Mouse (Mus musculus): ENCODE data around the gene Dennd2a. TPM values are rescaled to one million over a fixed set of nuclear protein-coding genes. Genes with fewer than 3 reads are reported as not detected.

The Dennd2a gene
- polyA plus RNA-seq, 1 experiment from 2014 or later = 27.5 TPM

GRCm38 (mm10) chr6:39528671-39529535 is 28.8 kb downstream of the Dennd2a start:
- Histone ChIP-seq H3K36me3 (peaks cover 2% of the 10 kb centered on the region), H3K9ac (peak overlapping the region; percentile 39; the same call in 1 of the 2 replicates), H3K4me2 (peak overlapping the region; percentile 26), H3K27ac (peak overlapping the region; percentile 88), H3K4me3 (no peak overlapping the region), H3K4me1 (replicated peaks) (peaks cover 30% of the 10 kb centered on the region), H3K27me3 (no peaks in the 10 kb centered on the region), H3K9me3 (no peaks in the 10 kb centered on the region)
- ATAC-seq (ENCODE audit: low FRiP score) = peak; percentile 90
- WGBS = 37% methylated on average over 12 of the region's 12 CpGs

GRCm38 (mm10) chr6:39527811-39528210 is 29.9 kb downstream of the Dennd2a start:
- Histone ChIP-seq H3K27ac (peak overlapping the region; percentile 88), H3K4me2 (0 out of 2 replicates have a peak overlapping the region, but pooled peaks have one; percentile 26), H3K9ac (peak overlapping the region; percentile 29; the same call in 1 of the 2 replicates), H3K36me3 (peaks cover 8% of the 10 kb centered on the region), H3K9me3 (no peaks in the 10 kb centered on the region), H3K4me3 (no peak overlapping the region), H3K27me3 (no peaks in the 10 kb centered on the region), H3K4me1 (replicated peaks) (peaks cover 30% of the 10 kb centered on the region)
- 35% methylated on average over 4 of the region's 4 CpGs for WGBS
- peak; percentile 28; the same call in 1 of the 2 replicates for ATAC-seq (ENCODE audit: low FRiP score)

GRCm38 (mm10) chr6:39527337-39527784 is 30.3 kb downstream of the Dennd2a start:
- 86% methylated on average over 7 of the region's 7 CpGs for WGBS

DNA sequence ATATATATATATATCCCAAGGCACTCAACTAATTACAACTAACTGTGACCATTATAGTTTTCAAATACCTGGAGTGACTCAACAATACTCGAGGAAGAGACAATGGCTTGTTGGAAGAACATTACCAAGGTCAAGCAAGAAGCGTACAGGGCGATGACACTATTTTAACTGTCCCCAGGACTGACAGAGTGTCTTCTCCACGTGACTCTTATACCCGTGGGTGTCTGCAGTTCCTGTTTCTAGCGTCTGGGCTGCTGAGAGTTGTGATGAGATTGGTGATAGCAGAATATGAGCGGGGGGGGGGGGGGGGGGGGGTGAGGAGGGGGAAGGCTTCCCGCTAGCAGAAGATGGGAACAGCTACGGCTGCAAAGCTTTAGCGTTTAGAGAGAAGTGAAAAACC is 30.9 kb downstream of the Dennd2a start:
- H3K27me3 ChIP-seq = no peaks in the 10 kb centered on the region
- ATAC-seq (ENCODE audit: low FRiP score) = no peak
- no peak overlapping the region for H3K4me2 ChIP-seq
- no peak overlapping the region for H3K4me3 ChIP-seq
- no peak overlapping the region for H3K9ac ChIP-seq
- H3K4me1 ChIP-seq (replicated peaks) = peaks cover 30% of the 10 kb centered on the region
- peaks cover 18% of the 10 kb centered on the region for H3K36me3 ChIP-seq
- WGBS = 72% methylated on average over 9 of the region's 10 CpGs
- H3K9me3 ChIP-seq = no peaks in the 10 kb centered on the region
- peak overlapping the region; percentile 88 for H3K27ac ChIP-seq

More at GRCm38 (mm10) chr6:39527337-39527784, 30.3 kb downstream of the Dennd2a start:
- no peaks in the 10 kb centered on the region for H3K27me3 ChIP-seq
- H3K4me1 ChIP-seq (replicated peaks) = peaks cover 30% of the 10 kb centered on the region
- peak overlapping the region; percentile 29; the same call in 1 of the 2 replicates for H3K9ac ChIP-seq
- H3K27ac ChIP-seq = peak overlapping the region; percentile 88
- no peak for ATAC-seq (ENCODE audit: low FRiP score)
- H3K4me2 ChIP-seq = no peak overlapping the region
- no peak overlapping the region for H3K4me3 ChIP-seq
- H3K9me3 ChIP-seq = no peaks in the 10 kb centered on the region
- H3K36me3 ChIP-seq = peaks cover 12% of the 10 kb centered on the region

DNA sequence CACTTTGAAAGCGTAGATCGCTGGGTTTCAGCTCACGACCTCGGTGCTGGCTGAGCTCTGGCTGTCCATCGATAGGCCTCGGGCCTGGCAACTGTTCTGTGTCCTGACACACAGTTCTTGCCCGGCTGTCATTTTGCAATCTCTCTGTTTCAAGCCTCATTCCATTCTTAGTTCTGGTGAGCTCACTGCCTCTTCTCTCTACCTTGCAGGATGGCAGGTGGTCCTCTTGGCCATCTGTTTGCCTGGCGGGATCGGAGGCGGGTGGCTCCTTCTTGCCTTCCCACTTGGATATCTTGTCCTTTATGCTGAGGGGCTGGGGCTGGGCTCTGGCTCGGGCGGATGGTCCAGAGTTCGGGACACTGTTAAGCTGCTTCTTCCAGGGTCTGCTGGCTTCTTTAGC is 34.5 kb downstream of the Dennd2a start:
- H3K4me2 ChIP-seq = no peak overlapping the region
- H3K36me3 ChIP-seq = peaks cover 50% of the 10 kb centered on the region
- peaks cover 10% of the 10 kb centered on the region for H3K9me3 ChIP-seq
- peaks cover 14% of the 10 kb centered on the region for H3K4me1 ChIP-seq (replicated peaks)
- H3K27me3 ChIP-seq = no peaks in the 10 kb centered on the region
- no peak overlapping the region for H3K9ac ChIP-seq
- H3K4me3 ChIP-seq = no peak overlapping the region
- WGBS = 96% methylated on average over 13 of the region's 13 CpGs
- no peak for ATAC-seq (ENCODE audit: low FRiP score)
- H3K27ac ChIP-seq = no peak overlapping the region

- H3K27me3 ChIP-seq = no peaks in the 10 kb centered on the region
- ATAC-seq (ENCODE audit: low FRiP score) = no peak
- H3K9me3 ChIP-seq = peaks cover 10% of the 10 kb centered on the region
- no peak overlapping the region for H3K4me2 ChIP-seq
- no peak overlapping the region for H3K9ac ChIP-seq
- no peak overlapping the region for H3K4me3 ChIP-seq
- 85% methylated on average over 5 of the region's 5 CpGs for WGBS
- H3K27ac ChIP-seq = no peak overlapping the region
- H3K4me1 ChIP-seq (replicated peaks) = peaks cover 7% of the 10 kb centered on the region
- peaks cover 52% of the 10 kb centered on the region for H3K36me3 ChIP-seq
Observed at GRCm38 (mm10) chr6:39522425-39522824, 35.2 kb downstream of the Dennd2a start.

- peaks cover 10% of the 10 kb centered on the region for H3K9me3 ChIP-seq
- H3K4me1 ChIP-seq (replicated peaks) = peaks cover 16% of the 10 kb centered on the region
- peak; percentile 69; the same call in 1 of the 2 replicates for ATAC-seq (ENCODE audit: low FRiP score)
- H3K36me3 ChIP-seq = peaks cover 33% of the 10 kb centered on the region
- no peak overlapping the region for H3K4me2 ChIP-seq
- H3K4me3 ChIP-seq = no peak overlapping the region
- 26% methylated on average over 6 of the region's 6 CpGs for WGBS
- H3K27me3 ChIP-seq = no peaks in the 10 kb centered on the region
- peak overlapping the region; percentile 81 for H3K27ac ChIP-seq
- peak overlapping the region; percentile 19; the same call in 1 of the 2 replicates for H3K9ac ChIP-seq
Observed at GRCm38 (mm10) chr6:39515739-39516131, 41.9 kb downstream of the Dennd2a start.

- ATAC-seq (ENCODE audit: low FRiP score) = peak; percentile 65; the same call in 1 of the 2 replicates
- Histone ChIP-seq H3K4me3 (no peak overlapping the region), H3K9me3 (peaks cover 5% of the 10 kb centered on the region), H3K4me2 (no peak overlapping the region), H3K36me3 (peaks cover 27% of the 10 kb centered on the region), H3K9ac (no peak overlapping the region), H3K27me3 (no peaks in the 10 kb centered on the region), H3K27ac (peak overlapping the region; percentile 81), H3K4me1 (replicated peaks) (peaks cover 16% of the 10 kb centered on the region)
- WGBS = 59% methylated on average over 11 of the region's 11 CpGs
Observed at GRCm38 (mm10) chr6:39515040-39515738, 42.5 kb downstream of the Dennd2a start.

- Histone ChIP-seq H3K4me1 (replicated peaks) (no peaks in the 10 kb centered on the region; the same call in 1 of the 2 replicates), H3K36me3 (peaks cover 70% of the 10 kb centered on the region), H3K4me3 (no peak overlapping the region), H3K27me3 (no peaks in the 10 kb centered on the region), H3K9me3 (no peaks in the 10 kb centered on the region), H3K9ac (no peak overlapping the region), H3K4me2 (no peak overlapping the region), H3K27ac (no peak overlapping the region)
- 77% methylated on average over 7 of the region's 7 CpGs for WGBS
- no peak for ATAC-seq (ENCODE audit: low FRiP score)
Observed at GRCm38 (mm10) chr6:39503476-39503875, 54.2 kb downstream of the Dennd2a start.

- H3K4me2 ChIP-seq = no peak overlapping the region
- WGBS = 88% methylated on average over 4 of the region's 4 CpGs
Observed at GRCm38 (mm10) chr6:39497165-39497564, 60.5 kb downstream of the Dennd2a start.

GRCm38 (mm10) chr6:39493129-39493714 is 64.4 kb downstream of the Dennd2a start:
- Histone ChIP-seq H3K27me3 (no peaks in the 10 kb centered on the region), H3K4me1 (replicated peaks) (peaks cover 21% of the 10 kb centered on the region), H3K27ac (peak overlapping the region; percentile 83), H3K36me3 (peaks cover 63% of the 10 kb centered on the region), H3K4me2 (no peak overlapping the region), H3K9ac (0 out of 2 replicates have a peak overlapping the region, but pooled peaks have one; percentile 9), H3K4me3 (no peak overlapping the region), H3K9me3 (no peaks in the 10 kb centered on the region)
- 56% methylated on average over 12 of the region's 12 CpGs for WGBS
- peak; percentile 69 for ATAC-seq (ENCODE audit: low FRiP score)

More at GRCm38 (mm10) chr6:39497165-39497564, 60.5 kb downstream of the Dennd2a start:
- H3K27me3 ChIP-seq = no peaks in the 10 kb centered on the region
- no peak overlapping the region for H3K27ac ChIP-seq
- peaks cover 62% of the 10 kb centered on the region for H3K36me3 ChIP-seq
- no peak for ATAC-seq (ENCODE audit: low FRiP score)
- no peak overlapping the region for H3K4me3 ChIP-seq
- H3K9me3 ChIP-seq = no peaks in the 10 kb centered on the region
- H3K9ac ChIP-seq = no peak overlapping the region
- H3K4me1 ChIP-seq (replicated peaks) = peaks cover 14% of the 10 kb centered on the region

DNA sequence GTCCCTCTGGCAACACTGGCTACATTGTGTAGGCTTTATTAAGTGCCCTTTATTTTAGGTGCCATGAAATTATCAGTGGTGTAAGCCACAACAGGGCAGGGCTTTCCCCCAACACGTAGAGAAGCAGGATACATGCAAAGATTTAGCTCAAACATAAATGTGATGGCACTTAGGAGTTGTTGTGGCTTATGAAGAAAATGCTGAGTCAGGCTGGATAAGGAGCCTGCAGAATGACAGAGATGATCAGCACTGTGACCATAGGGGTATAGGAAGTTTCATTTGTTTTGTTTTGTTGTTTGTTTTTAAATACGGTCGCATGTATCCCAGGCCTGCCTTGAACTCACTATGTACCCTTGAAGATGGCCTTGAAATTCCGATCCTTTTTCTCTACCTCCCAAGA is 65.5 kb downstream of the Dennd2a start:
- no peaks in the 10 kb centered on the region for H3K27me3 ChIP-seq
- ATAC-seq (ENCODE audit: low FRiP score) = no peak
- H3K27ac ChIP-seq = peak overlapping the region; percentile 83; the same call in 1 of the 2 replicates
- 93% methylated on average over 4 of the region's 4 CpGs for WGBS
- H3K4me3 ChIP-seq = no peak overlapping the region
- H3K9ac ChIP-seq = no peak overlapping the region
- H3K4me2 ChIP-seq = no peak overlapping the region
- H3K9me3 ChIP-seq = no peaks in the 10 kb centered on the region
- peaks cover 72% of the 10 kb centered on the region for H3K36me3 ChIP-seq
- H3K4me1 ChIP-seq (replicated peaks) = peaks cover 21% of the 10 kb centered on the region
